Mouse (Mus musculus): ENCODE results near the gene Vasn. TPM values are rescaled to one million over a fixed set of nuclear protein-coding genes. Genes with fewer than 3 reads are reported as not detected.

The Vasn gene
- polyA plus RNA-seq, 1 experiment from 2014 or later, result 3.9 TPM

GRCm38 (mm10) chr16:4632050-4632449, 7.7 kb upstream of the Vasn start:
- Histone ChIP-seq H3K4me1 (ENCODE audit: control insufficient read depth, insufficient read depth, low read length) (no peaks in the 10 kb centered on the region), H3K27ac (replicated peaks; ENCODE audit: low read depth, low read length) (no peak overlapping the region), H3K27me3 (ENCODE audit: control insufficient read depth, insufficient read depth, low read length) (no peaks in the 10 kb centered on the region), H3K4me3 (replicated peaks; ENCODE audit: low read depth, low read length) (no peak overlapping the region), H3K9ac (replicated peaks; ENCODE audit: low read length) (no peak overlapping the region), H3K36me3 (ENCODE audit: control insufficient read depth, insufficient read depth, low read length) (peaks cover 32% of the 10 kb centered on the region), H3K4me2 (ENCODE audit: low read length) (no peak overlapping the region), H3K9me3 (ENCODE audit: control insufficient read depth, low read length) (no peaks in the 10 kb centered on the region)
- 0 out of 2 replicates have a peak, but pooled peaks have one; percentile 22 for ATAC-seq (ENCODE audit: low FRiP score, low TSS enrichment)
- peak; percentile 49 for DNase-seq
- 47% methylated on average over 7 of the region's 7 CpGs for WGBS

DNA sequence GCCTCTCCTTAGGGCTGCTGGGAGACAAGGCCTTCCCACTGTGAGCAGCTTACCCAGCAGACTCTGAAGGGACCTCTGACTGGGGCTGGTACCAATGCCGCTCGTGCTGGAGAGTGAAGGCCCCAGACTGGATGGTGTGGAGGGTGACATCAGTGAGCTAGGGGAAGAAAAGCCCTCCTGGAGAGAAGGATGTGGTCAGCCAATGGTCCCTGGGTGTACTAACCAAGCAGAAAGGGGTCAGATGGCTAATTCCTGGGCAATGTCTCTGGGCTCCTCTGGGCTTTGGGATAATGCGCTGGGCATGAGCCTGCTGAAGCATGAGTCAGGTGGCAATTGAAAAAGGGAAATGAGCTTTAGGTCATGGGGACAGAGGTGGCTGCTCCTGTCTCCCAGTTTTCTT, 6.1 kb upstream of the Vasn start:
- Histone ChIP-seq H3K27ac (replicated peaks; ENCODE audit: low read depth, low read length) (no peak overlapping the region), H3K4me3 (replicated peaks; ENCODE audit: low read depth, low read length) (no peak overlapping the region), H3K9me3 (ENCODE audit: control insufficient read depth, low read length) (no peaks in the 10 kb centered on the region), H3K27me3 (ENCODE audit: control insufficient read depth, insufficient read depth, low read length) (no peaks in the 10 kb centered on the region), H3K9ac (replicated peaks; ENCODE audit: low read length) (no peak overlapping the region), H3K4me2 (ENCODE audit: low read length) (no peak overlapping the region), H3K36me3 (ENCODE audit: control insufficient read depth, insufficient read depth, low read length) (peaks cover 26% of the 10 kb centered on the region), H3K4me1 (ENCODE audit: control insufficient read depth, insufficient read depth, low read length) (no peaks in the 10 kb centered on the region)
- DNase-seq (no peak), ATAC-seq (ENCODE audit: low FRiP score, low TSS enrichment) (no peak)
- 93% methylated on average over 3 of the region's 3 CpGs for WGBS

- no peaks in the 10 kb centered on the region for H3K4me1 ChIP-seq (ENCODE audit: control insufficient read depth, insufficient read depth, low read length)
- no peak overlapping the region for H3K4me3 ChIP-seq (replicated peaks; ENCODE audit: low read depth, low read length)
- H3K27ac ChIP-seq (replicated peaks; ENCODE audit: low read depth, low read length), result no peak overlapping the region
- 84% methylated on average over 9 of the region's 9 CpGs for WGBS
- no peaks in the 10 kb centered on the region for H3K9me3 ChIP-seq (ENCODE audit: control insufficient read depth, low read length)
- H3K36me3 ChIP-seq (ENCODE audit: control insufficient read depth, insufficient read depth, low read length), result peaks cover 26% of the 10 kb centered on the region
- H3K9ac ChIP-seq (replicated peaks; ENCODE audit: low read length), result no peak overlapping the region
- no peaks in the 10 kb centered on the region for H3K27me3 ChIP-seq (ENCODE audit: control insufficient read depth, insufficient read depth, low read length)
- no peak for DNase-seq
- no peak overlapping the region for H3K4me2 ChIP-seq (ENCODE audit: low read length)
- ATAC-seq (ENCODE audit: low FRiP score, low TSS enrichment), result no peak
These were observed 5.1 kb upstream of the Vasn start for GRCm38 (mm10) chr16:4634681-4635080.

DNA sequence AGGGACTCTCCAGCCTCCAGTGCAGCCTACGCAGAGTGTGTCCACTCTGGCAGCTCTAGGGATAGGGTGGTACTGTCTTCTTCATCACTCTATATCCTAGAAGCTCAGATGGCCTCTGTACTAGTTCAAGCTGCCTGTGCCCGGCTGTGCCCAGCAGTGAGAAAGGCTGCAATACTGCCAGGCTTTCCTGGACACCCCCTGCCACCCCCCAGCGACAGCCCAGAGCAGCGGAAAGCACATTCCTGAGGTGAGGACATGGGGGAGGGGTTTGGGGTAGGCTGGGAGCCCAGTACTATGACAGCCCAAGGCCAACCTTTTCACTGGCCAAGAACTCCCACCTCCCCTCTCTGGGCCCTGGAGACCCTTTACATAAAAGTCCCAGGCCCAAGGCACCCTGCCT, 4.0 kb upstream of the Vasn start:
- no peaks in the 10 kb centered on the region for H3K9me3 ChIP-seq (ENCODE audit: control insufficient read depth, low read length)
- WGBS, result 66% methylated on average over 4 of the region's 4 CpGs
- no peak overlapping the region for H3K9ac ChIP-seq (replicated peaks; ENCODE audit: low read length)
- peaks cover 7% of the 10 kb centered on the region; the same call in 1 of the 2 replicates for H3K4me1 ChIP-seq (ENCODE audit: control insufficient read depth, insufficient read depth, low read length)
- ATAC-seq (ENCODE audit: low FRiP score, low TSS enrichment), result no peak
- H3K4me3 ChIP-seq (replicated peaks; ENCODE audit: low read depth, low read length), result no peak overlapping the region
- no peak overlapping the region for H3K27ac ChIP-seq (replicated peaks; ENCODE audit: low read depth, low read length)
- DNase-seq, result no peak
- no peaks in the 10 kb centered on the region for H3K27me3 ChIP-seq (ENCODE audit: control insufficient read depth, insufficient read depth, low read length)
- H3K4me2 ChIP-seq (ENCODE audit: low read length), result no peak overlapping the region
- H3K36me3 ChIP-seq (ENCODE audit: control insufficient read depth, insufficient read depth, low read length), result peaks cover 22% of the 10 kb centered on the region

DNA sequence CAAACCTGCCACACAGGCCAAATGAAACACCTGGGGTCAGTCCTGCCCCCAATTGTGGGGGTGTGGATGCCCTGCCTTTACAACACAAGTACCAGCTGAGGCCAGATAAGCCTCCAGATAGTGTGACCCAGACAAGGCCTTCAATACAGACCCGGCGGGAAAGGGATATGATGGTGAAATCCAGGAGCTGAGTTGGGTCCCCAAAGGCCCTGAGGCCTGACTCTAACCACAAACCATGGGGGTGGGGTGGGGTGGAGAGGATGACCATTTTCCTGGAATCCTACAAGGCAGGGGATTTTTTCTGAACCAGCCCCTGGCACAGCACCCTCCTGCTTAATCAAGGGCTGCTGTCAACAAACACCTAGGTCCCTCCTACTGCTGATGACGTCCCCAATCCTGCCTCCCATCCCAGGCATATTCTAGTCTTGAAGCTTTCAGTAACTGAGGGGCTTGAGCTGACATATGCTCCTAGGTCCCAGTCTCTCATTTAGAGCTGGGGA, 800 bp upstream of the Vasn start:
- ATAC-seq (ENCODE audit: low FRiP score, low TSS enrichment) (no peak), DNase-seq (no peak)
- no peak overlapping the region for H3K4me3 ChIP-seq (replicated peaks; ENCODE audit: low read depth, low read length)
- no peaks in the 10 kb centered on the region for H3K27me3 ChIP-seq (ENCODE audit: control insufficient read depth, insufficient read depth, low read length)
- no peaks in the 10 kb centered on the region for H3K9me3 ChIP-seq (ENCODE audit: control insufficient read depth, low read length)
- no peak overlapping the region for H3K9ac ChIP-seq (replicated peaks; ENCODE audit: low read length)
- WGBS, result 92% methylated on average over 3 of the region's 3 CpGs
- no peak overlapping the region for H3K4me2 ChIP-seq (ENCODE audit: low read length)
- no peak overlapping the region for H3K27ac ChIP-seq (replicated peaks; ENCODE audit: low read depth, low read length)
- peaks cover 5% of the 10 kb centered on the region; the same call in 1 of the 2 replicates for H3K36me3 ChIP-seq (ENCODE audit: control insufficient read depth, insufficient read depth, low read length)
- peaks cover 15% of the 10 kb centered on the region; the same call in 1 of the 2 replicates for H3K4me1 ChIP-seq (ENCODE audit: control insufficient read depth, insufficient read depth, low read length)

- Histone ChIP-seq H3K4me3 (replicated peaks; ENCODE audit: low read depth, low read length) (peak overlapping the region; percentile 39), H3K4me2 (ENCODE audit: low read length) (peak overlapping the region; percentile 64), H3K27ac (replicated peaks; ENCODE audit: low read depth, low read length) (peak overlapping the region; percentile 26; the same call in 1 of the 2 replicates), H3K27me3 (ENCODE audit: control insufficient read depth, insufficient read depth, low read length) (no peaks in the 10 kb centered on the region), H3K36me3 (ENCODE audit: control insufficient read depth, insufficient read depth, low read length) (no peaks in the 10 kb centered on the region), H3K9me3 (ENCODE audit: control insufficient read depth, low read length) (no peaks in the 10 kb centered on the region), H3K9ac (replicated peaks; ENCODE audit: low read length) (peak overlapping the region; percentile 54), H3K4me1 (ENCODE audit: control insufficient read depth, insufficient read depth, low read length) (peaks cover 15% of the 10 kb centered on the region; the same call in 1 of the 2 replicates)
- DNase-seq (no peak), ATAC-seq (ENCODE audit: low FRiP score, low TSS enrichment) (0 out of 2 replicates have a peak, but pooled peaks have one; percentile 1)
- WGBS, result 12% methylated on average over 17 of the region's 17 CpGs
These were observed 695 bp downstream of the Vasn start for GRCm38 (mm10) chr16:4640267-4641005.

DNA sequence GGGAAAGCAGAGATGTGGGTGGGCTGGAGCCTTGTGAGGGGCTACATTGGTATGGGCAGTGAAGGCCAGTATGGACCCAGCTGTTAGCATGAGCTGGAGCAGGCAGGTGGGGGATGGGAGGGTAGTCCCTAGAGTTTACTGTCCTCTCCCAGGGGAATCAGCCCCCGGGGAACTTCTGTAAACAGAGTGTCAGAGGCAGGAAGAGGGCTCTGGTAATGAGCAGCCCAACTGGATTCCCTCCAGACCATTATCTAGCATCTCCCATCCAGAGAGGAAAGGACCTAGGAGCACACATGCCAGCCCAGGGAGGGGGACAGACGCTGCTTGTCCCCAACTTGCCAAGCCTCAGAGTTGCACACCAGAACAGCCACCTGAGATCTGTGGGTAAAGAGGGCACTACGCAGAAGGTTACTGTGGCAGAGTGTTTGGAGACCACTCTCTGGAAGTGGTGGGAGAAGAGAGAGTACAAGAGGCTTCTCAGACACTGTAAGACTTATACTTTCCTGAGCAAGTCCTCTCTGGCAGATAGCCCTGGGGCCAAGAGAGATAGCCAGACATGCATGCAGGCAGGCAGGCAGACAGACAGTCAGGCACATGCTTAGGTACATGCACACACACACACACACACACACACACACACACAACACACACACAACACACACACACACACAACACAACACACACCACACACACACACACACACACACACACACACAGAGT, 1.5 kb downstream of the Vasn start:
- ATAC-seq (ENCODE audit: low FRiP score, low TSS enrichment), result no peak
- H3K4me1 ChIP-seq (ENCODE audit: control insufficient read depth, insufficient read depth, low read length), result peaks cover 15% of the 10 kb centered on the region; the same call in 1 of the 2 replicates

DNA sequence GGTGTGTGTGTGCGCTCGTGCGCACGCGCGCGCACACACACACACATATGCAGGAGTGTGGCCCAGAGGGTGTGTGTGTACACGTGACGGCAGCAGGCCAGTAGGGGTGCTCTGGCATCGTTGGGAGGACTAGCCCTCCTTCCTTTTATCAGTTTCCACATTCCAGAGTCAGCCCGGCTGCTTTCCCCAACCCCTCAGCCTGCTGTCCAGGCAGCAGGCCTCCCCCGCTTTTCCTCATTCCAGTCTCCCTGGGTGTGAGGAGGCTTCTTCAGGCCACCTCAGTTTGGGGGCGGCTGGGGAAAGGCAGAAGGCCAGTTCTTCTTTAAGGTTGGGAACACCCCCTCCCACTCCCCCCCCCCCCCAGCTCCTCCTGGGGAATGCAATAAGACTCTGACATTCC, 2.4 kb downstream of the Vasn start:
- 44% methylated on average over 13 of the region's 13 CpGs for WGBS
- H3K27me3 ChIP-seq (ENCODE audit: control insufficient read depth, insufficient read depth, low read length), result no peaks in the 10 kb centered on the region
- peak; percentile 24 for DNase-seq
- no peak overlapping the region for H3K27ac ChIP-seq (replicated peaks; ENCODE audit: low read depth, low read length)
- no peak overlapping the region for H3K4me3 ChIP-seq (replicated peaks; ENCODE audit: low read depth, low read length)
- H3K4me1 ChIP-seq (ENCODE audit: control insufficient read depth, insufficient read depth, low read length), result peaks cover 15% of the 10 kb centered on the region; the same call in 1 of the 2 replicates
- H3K4me2 ChIP-seq (ENCODE audit: low read length), result peak overlapping the region; percentile 12; the same call in 1 of the 2 replicates
- no peaks in the 10 kb centered on the region for H3K9me3 ChIP-seq (ENCODE audit: control insufficient read depth, low read length)
- no peak for ATAC-seq (ENCODE audit: low FRiP score, low TSS enrichment)
- no peaks in the 10 kb centered on the region; the same call in 1 of the 2 replicates for H3K36me3 ChIP-seq (ENCODE audit: control insufficient read depth, insufficient read depth, low read length)
- no peak overlapping the region for H3K9ac ChIP-seq (replicated peaks; ENCODE audit: low read length)

More for the DNA sequence above, 1.5 kb downstream of the Vasn start:
- 60% methylated on average over 3 of the region's 3 CpGs for WGBS
- 0 out of 2 replicates have a peak overlapping the region, but pooled peaks have one; percentile 39 for H3K4me3 ChIP-seq (replicated peaks; ENCODE audit: low read depth, low read length)
- no peak overlapping the region for H3K9ac ChIP-seq (replicated peaks; ENCODE audit: low read length)
- no peaks in the 10 kb centered on the region for H3K36me3 ChIP-seq (ENCODE audit: control insufficient read depth, insufficient read depth, low read length)
- no peak overlapping the region for H3K27ac ChIP-seq (replicated peaks; ENCODE audit: low read depth, low read length)
- peak overlapping the region; percentile 64 for H3K4me2 ChIP-seq (ENCODE audit: low read length)
- H3K9me3 ChIP-seq (ENCODE audit: control insufficient read depth, low read length), result no peaks in the 10 kb centered on the region
- DNase-seq, result no peak
- H3K27me3 ChIP-seq (ENCODE audit: control insufficient read depth, insufficient read depth, low read length), result no peaks in the 10 kb centered on the region

All from midbrain, embryonic 14.5 days (tissue).